Mouse (Mus musculus): ENCODE measurements at regions not wholly inside any gene's neighbourhood (a gene's known extent, or its start where the extent isn't known, plus 50 kb on each side); places are given as distances from the start of the nearest gene placed in this dataset.
A peak's percentile ranks its signal among the peaks of the same experiment; 100 is the strongest.

- H3K4me1 ChIP-seq (replicated peaks; ENCODE audit: control insufficient read depth, insufficient read depth, low read length), result no peaks in the 10 kb centered on the region
- H3K4me2 ChIP-seq (ENCODE audit: low read depth, low read length, severe bottlenecking), result no peak overlapping the region
- DNase-seq (ENCODE audit: low spot score) (no peak), ATAC-seq (replicated peaks; ENCODE audit: low FRiP score) (no peak)
- H3K27ac ChIP-seq (ENCODE audit: low read depth, low read length), result no peak overlapping the region
- WGBS, result 92% methylated on average over 4 of the region's 4 CpGs
- no peaks in the 10 kb centered on the region for H3K36me3 ChIP-seq (ENCODE audit: control insufficient read depth, insufficient read depth, low read length)
- no peak overlapping the region for H3K4me3 ChIP-seq (ENCODE audit: low read depth, low read length)
- no peaks in the 10 kb centered on the region for H3K9me3 ChIP-seq (ENCODE audit: control insufficient read depth, low read length)
- H3K27me3 ChIP-seq (ENCODE audit: control insufficient read depth, insufficient read depth, low read length), result no peaks in the 10 kb centered on the region
- no peak overlapping the region for H3K9ac ChIP-seq (ENCODE audit: low read length)
Measured at GRCm38 (mm10) chr3:21861636-21861970, 214.8 kb upstream of the Tbl1xr1 start.

GRCm38 (mm10) chr3:21864391-21864790 is 212.1 kb upstream of the Tbl1xr1 start:
- no peaks in the 10 kb centered on the region for H3K4me1 ChIP-seq (replicated peaks; ENCODE audit: control insufficient read depth, insufficient read depth, low read length)
- WGBS, result 60% methylated on average over 5 of the region's 5 CpGs

GRCm38 (mm10) chr3:21865856-21866255 is 210.6 kb upstream of the Tbl1xr1 start:
- no peaks in the 10 kb centered on the region for H3K4me1 ChIP-seq (replicated peaks; ENCODE audit: control insufficient read depth, insufficient read depth, low read length)
- H3K4me3 ChIP-seq (ENCODE audit: low read depth, low read length), result no peak overlapping the region
- H3K36me3 ChIP-seq (ENCODE audit: control insufficient read depth, insufficient read depth, low read length), result no peaks in the 10 kb centered on the region
- 88% methylated on average over 1 of the region's 1 CpGs for WGBS
- no peaks in the 10 kb centered on the region for H3K27me3 ChIP-seq (ENCODE audit: control insufficient read depth, insufficient read depth, low read length)
- no peak overlapping the region for H3K27ac ChIP-seq (ENCODE audit: low read depth, low read length)
- DNase-seq (ENCODE audit: low spot score) (no peak), ATAC-seq (replicated peaks; ENCODE audit: low FRiP score) (no peak)
- no peak overlapping the region for H3K9ac ChIP-seq (ENCODE audit: low read length)
- no peaks in the 10 kb centered on the region for H3K9me3 ChIP-seq (ENCODE audit: control insufficient read depth, low read length)
- H3K4me2 ChIP-seq (ENCODE audit: low read depth, low read length, severe bottlenecking), result no peak overlapping the region

More at GRCm38 (mm10) chr3:21864391-21864790, 212.1 kb upstream of the Tbl1xr1 start:
- DNase-seq (ENCODE audit: low spot score), result no peak
- Histone ChIP-seq H3K27me3 (ENCODE audit: control insufficient read depth, insufficient read depth, low read length) (no peaks in the 10 kb centered on the region), H3K9me3 (ENCODE audit: control insufficient read depth, low read length) (no peaks in the 10 kb centered on the region), H3K36me3 (ENCODE audit: control insufficient read depth, insufficient read depth, low read length) (no peaks in the 10 kb centered on the region), H3K27ac (ENCODE audit: low read depth, low read length) (no peak overlapping the region), H3K4me2 (ENCODE audit: low read depth, low read length, severe bottlenecking) (no peak overlapping the region), H3K9ac (ENCODE audit: low read length) (no peak overlapping the region), H3K4me3 (ENCODE audit: low read depth, low read length) (no peak overlapping the region)
- no peak for ATAC-seq (replicated peaks; ENCODE audit: low FRiP score)

- Histone ChIP-seq H3K27ac (ENCODE audit: low read depth, low read length) (no peak overlapping the region), H3K4me1 (replicated peaks; ENCODE audit: control insufficient read depth, insufficient read depth, low read length) (no peaks in the 10 kb centered on the region), H3K36me3 (ENCODE audit: control insufficient read depth, insufficient read depth, low read length) (no peaks in the 10 kb centered on the region), H3K9ac (ENCODE audit: low read length) (no peak overlapping the region), H3K9me3 (ENCODE audit: control insufficient read depth, low read length) (no peaks in the 10 kb centered on the region), H3K4me2 (ENCODE audit: low read depth, low read length, severe bottlenecking) (no peak overlapping the region), H3K27me3 (ENCODE audit: control insufficient read depth, insufficient read depth, low read length) (no peaks in the 10 kb centered on the region), H3K4me3 (ENCODE audit: low read depth, low read length) (no peak overlapping the region)
- WGBS, result 90% methylated on average over 2 of the region's 2 CpGs
- DNase-seq (ENCODE audit: low spot score), result no peak
- ATAC-seq (replicated peaks; ENCODE audit: low FRiP score), result no peak
Measured at GRCm38 (mm10) chr3:21878396-21878795, 198.1 kb upstream of the Tbl1xr1 start.

GRCm38 (mm10) chr3:21884216-21884615 is 192.2 kb upstream of the Tbl1xr1 start:
- Histone ChIP-seq H3K9me3 (ENCODE audit: control insufficient read depth, low read length) (no peaks in the 10 kb centered on the region), H3K27ac (ENCODE audit: low read depth, low read length) (no peak overlapping the region), H3K4me2 (ENCODE audit: low read depth, low read length, severe bottlenecking) (no peak overlapping the region), H3K4me3 (ENCODE audit: low read depth, low read length) (no peak overlapping the region), H3K9ac (ENCODE audit: low read length) (no peak overlapping the region), H3K27me3 (ENCODE audit: control insufficient read depth, insufficient read depth, low read length) (no peaks in the 10 kb centered on the region), H3K4me1 (replicated peaks; ENCODE audit: control insufficient read depth, insufficient read depth, low read length) (no peaks in the 10 kb centered on the region), H3K36me3 (ENCODE audit: control insufficient read depth, insufficient read depth, low read length) (no peaks in the 10 kb centered on the region)
- no peak for ATAC-seq (replicated peaks; ENCODE audit: low FRiP score)
- no peak for DNase-seq (ENCODE audit: low spot score)
- 85% methylated on average over 3 of the region's 3 CpGs for WGBS

- DNase-seq (ENCODE audit: low spot score) (no peak), ATAC-seq (replicated peaks; ENCODE audit: low FRiP score) (no peak)
- 88% methylated on average over 3 of the region's 3 CpGs for WGBS
- peaks cover 4% of the 10 kb centered on the region; the same call in 1 of the 2 replicates for H3K4me1 ChIP-seq (replicated peaks; ENCODE audit: control insufficient read depth, insufficient read depth, low read length)
- H3K27me3 ChIP-seq (ENCODE audit: control insufficient read depth, insufficient read depth, low read length), result no peaks in the 10 kb centered on the region
- no peak overlapping the region for H3K4me2 ChIP-seq (ENCODE audit: low read depth, low read length, severe bottlenecking)
- H3K9me3 ChIP-seq (ENCODE audit: control insufficient read depth, low read length), result no peaks in the 10 kb centered on the region
- H3K4me3 ChIP-seq (ENCODE audit: low read depth, low read length), result no peak overlapping the region
- no peak overlapping the region for H3K27ac ChIP-seq (ENCODE audit: low read depth, low read length)
- H3K36me3 ChIP-seq (ENCODE audit: control insufficient read depth, insufficient read depth, low read length), result no peaks in the 10 kb centered on the region
- H3K9ac ChIP-seq (ENCODE audit: low read length), result no peak overlapping the region
Measured at GRCm38 (mm10) chr3:21888710-21889109, 187.7 kb upstream of the Tbl1xr1 start.

- ATAC-seq (replicated peaks; ENCODE audit: low FRiP score) (peak; percentile 60), DNase-seq (ENCODE audit: low spot score) (peak; percentile 51)
- Histone ChIP-seq H3K4me2 (ENCODE audit: low read depth, low read length, severe bottlenecking) (peak overlapping the region; percentile 5; the same call in 1 of the 2 replicates), H3K36me3 (ENCODE audit: control insufficient read depth, insufficient read depth, low read length) (no peaks in the 10 kb centered on the region), H3K4me1 (replicated peaks; ENCODE audit: control insufficient read depth, insufficient read depth, low read length) (peaks cover 4% of the 10 kb centered on the region; the same call in 1 of the 2 replicates), H3K27ac (ENCODE audit: low read depth, low read length) (peak overlapping the region; percentile 50), H3K4me3 (ENCODE audit: low read depth, low read length) (no peak overlapping the region), H3K9me3 (ENCODE audit: control insufficient read depth, low read length) (no peaks in the 10 kb centered on the region), H3K9ac (ENCODE audit: low read length) (no peak overlapping the region), H3K27me3 (ENCODE audit: control insufficient read depth, insufficient read depth, low read length) (no peaks in the 10 kb centered on the region)
- 6% methylated on average over 7 of the region's 7 CpGs for WGBS
Measured at GRCm38 (mm10) chr3:21891819-21892480, 184.5 kb upstream of the Tbl1xr1 start.

GRCm38 (mm10) chr3:21892864-21893404 is 183.5 kb upstream of the Tbl1xr1 start:
- Histone ChIP-seq H3K36me3 (ENCODE audit: control insufficient read depth, insufficient read depth, low read length) (no peaks in the 10 kb centered on the region), H3K4me3 (ENCODE audit: low read depth, low read length) (no peak overlapping the region), H3K4me2 (ENCODE audit: low read depth, low read length, severe bottlenecking) (no peak overlapping the region), H3K4me1 (replicated peaks; ENCODE audit: control insufficient read depth, insufficient read depth, low read length) (peaks cover 4% of the 10 kb centered on the region; the same call in 1 of the 2 replicates), H3K27me3 (ENCODE audit: control insufficient read depth, insufficient read depth, low read length) (no peaks in the 10 kb centered on the region), H3K9me3 (ENCODE audit: control insufficient read depth, low read length) (no peaks in the 10 kb centered on the region), H3K9ac (ENCODE audit: low read length) (no peak overlapping the region), H3K27ac (ENCODE audit: low read depth, low read length) (no peak overlapping the region; the same call in 1 of the 2 replicates)
- DNase-seq (ENCODE audit: low spot score), result no peak
- ATAC-seq (replicated peaks; ENCODE audit: low FRiP score), result peak; percentile 63
- 27% methylated on average over 8 of the region's 8 CpGs for WGBS

GRCm38 (mm10) chr3:21895551-21895950 is 180.9 kb upstream of the Tbl1xr1 start:
- ATAC-seq (replicated peaks; ENCODE audit: low FRiP score) (no peak), DNase-seq (ENCODE audit: low spot score) (no peak)
- 82% methylated on average over 2 of the region's 2 CpGs for WGBS
- Histone ChIP-seq H3K27me3 (ENCODE audit: control insufficient read depth, insufficient read depth, low read length) (no peaks in the 10 kb centered on the region), H3K9me3 (ENCODE audit: control insufficient read depth, low read length) (no peaks in the 10 kb centered on the region), H3K4me2 (ENCODE audit: low read depth, low read length, severe bottlenecking) (no peak overlapping the region), H3K27ac (ENCODE audit: low read depth, low read length) (no peak overlapping the region), H3K4me1 (replicated peaks; ENCODE audit: control insufficient read depth, insufficient read depth, low read length) (peaks cover 4% of the 10 kb centered on the region; the same call in 1 of the 2 replicates), H3K4me3 (ENCODE audit: low read depth, low read length) (no peak overlapping the region), H3K9ac (ENCODE audit: low read length) (no peak overlapping the region), H3K36me3 (ENCODE audit: control insufficient read depth, insufficient read depth, low read length) (no peaks in the 10 kb centered on the region)

All from forebrain, embryonic 11.5 days (tissue).